Mouse (Mus musculus): ENCODE measurements around the gene Riok2.
"Not testable (repeated sequence)": the region's sequence is repeated elsewhere in the genome, so short reads cannot be mapped to it uniquely, and the experiment has no call there.

DNA sequence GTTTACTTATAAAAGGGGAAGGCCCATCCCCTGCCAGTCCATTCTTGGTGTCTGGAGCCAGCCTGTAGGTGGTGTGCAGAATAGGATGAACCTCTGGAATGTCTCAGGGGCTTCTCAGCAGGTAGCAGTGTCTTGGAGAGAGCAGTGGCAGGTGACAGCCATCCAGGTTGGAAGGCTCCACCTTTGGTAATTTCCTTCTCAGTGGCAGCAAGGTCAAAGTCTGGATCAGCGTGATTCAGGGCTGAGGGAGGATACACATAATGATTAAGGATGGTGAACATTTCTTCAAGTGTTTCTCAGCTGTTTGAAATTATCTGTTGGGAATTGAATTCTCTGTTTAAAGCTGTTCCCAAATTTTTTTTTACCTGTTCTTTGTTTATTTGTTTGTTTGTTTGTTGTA, 48.1 kb upstream of the Riok2 start:
- TF ChIP-seq CTCF, EP300 (IDR thresholded peaks at IDR 0.05; ENCODE audit: low read depth): not testable (repeated sequence)

Data from liver, postnatal 0 days (tissue).